Mouse (Mus musculus): ENCODE data around the gene Hp. TPM values are rescaled to one million over a fixed set of nuclear protein-coding genes. Genes with fewer than 3 reads are reported as not detected.
A peak's percentile ranks its signal among the peaks of the same experiment; 100 is the strongest.

Gene Hp
- total and polyA plus RNA-seq, 2 experiments from 2014 or later, result 0.26 to 1.6 TPM

DNA sequence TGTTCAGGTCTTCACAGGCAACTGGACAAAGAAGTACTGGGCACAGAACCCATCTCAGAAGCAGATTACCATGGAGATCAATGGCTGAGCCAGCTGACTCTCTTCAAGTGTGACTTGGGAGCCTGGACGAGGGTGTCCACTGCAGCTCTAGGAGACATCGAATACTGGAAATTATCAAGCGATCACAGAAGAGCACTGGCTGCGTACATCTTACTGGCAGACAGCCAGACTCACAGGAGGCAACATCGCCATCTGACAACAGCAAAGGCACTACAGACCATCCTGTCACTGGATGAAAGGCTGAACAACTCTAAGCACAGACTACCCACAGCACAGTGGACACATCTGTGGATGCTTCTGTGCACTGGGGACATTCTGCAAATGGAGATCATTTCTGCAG, 13.2 kb upstream of the Hp start:
- Histone ChIP-seq H3K9me3 (ENCODE audit: low read length) (no peaks in the 10 kb centered on the region), H3K9ac (replicated peaks; ENCODE audit: low read length, poor library complexity, severe bottlenecking) (no peak overlapping the region), H3K27ac (ENCODE audit: low read depth, low read length) (no peak overlapping the region), H3K4me3 (ENCODE audit: low read depth, low read length) (no peak overlapping the region), H3K36me3 (ENCODE audit: insufficient read depth, low read length) (peaks cover 13% of the 10 kb centered on the region; the same call in 1 of the 2 replicates), H3K4me2 (ENCODE audit: low read depth, low read length, poor library complexity, severe bottlenecking) (no peak overlapping the region), H3K4me1 (ENCODE audit: insufficient read depth, low read length) (no peaks in the 10 kb centered on the region), H3K27me3 (ENCODE audit: insufficient read depth, low read length) (no peaks in the 10 kb centered on the region)
- no peak for TF ChIP-seq CTCF (IDR thresholded peaks at IDR 0.05)
- WGBS, result 87% methylated on average over 5 of the region's 5 CpGs
- DNase-seq (ENCODE audit: low spot score) (peak; percentile 3), ATAC-seq (ENCODE audit: low FRiP score) (no peak)

DNA sequence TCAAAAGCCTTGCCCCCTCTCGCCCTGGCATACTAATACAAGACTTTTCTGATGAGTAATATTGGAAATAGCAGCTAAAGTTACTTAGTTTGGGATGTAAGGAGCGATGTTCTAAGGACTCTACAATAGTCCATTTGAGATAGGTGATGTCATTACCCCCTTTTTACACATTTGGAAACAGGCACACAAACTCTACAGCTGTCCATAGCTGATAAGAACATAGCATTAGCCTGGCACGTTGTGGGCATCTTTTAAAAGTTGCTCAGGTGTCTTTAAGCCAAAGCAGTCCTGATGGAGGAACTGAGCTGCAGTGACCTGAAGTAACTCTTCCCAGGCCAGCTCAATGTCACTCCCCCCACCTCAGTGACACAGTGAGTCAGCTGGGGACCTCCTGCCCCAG, 12.4 kb upstream of the Hp start:
- no peaks in the 10 kb centered on the region for H3K9me3 ChIP-seq (ENCODE audit: low read length)
- no peak for TF ChIP-seq CTCF (IDR thresholded peaks at IDR 0.05)
- no peaks in the 10 kb centered on the region for H3K4me1 ChIP-seq (ENCODE audit: insufficient read depth, low read length)
- H3K27me3 ChIP-seq (ENCODE audit: insufficient read depth, low read length), result no peaks in the 10 kb centered on the region
- H3K4me3 ChIP-seq (ENCODE audit: low read depth, low read length), result no peak overlapping the region
- 88% methylated on average over 3 of the region's 3 CpGs for WGBS
- H3K9ac ChIP-seq (replicated peaks; ENCODE audit: low read length, poor library complexity, severe bottlenecking), result no peak overlapping the region
- H3K4me2 ChIP-seq (ENCODE audit: low read depth, low read length, poor library complexity, severe bottlenecking), result no peak overlapping the region
- ATAC-seq (ENCODE audit: low FRiP score) (no peak), DNase-seq (ENCODE audit: low spot score) (no peak)
- H3K27ac ChIP-seq (ENCODE audit: low read depth, low read length), result no peak overlapping the region
- H3K36me3 ChIP-seq (ENCODE audit: insufficient read depth, low read length), result peaks cover 13% of the 10 kb centered on the region; the same call in 1 of the 2 replicates

DNA sequence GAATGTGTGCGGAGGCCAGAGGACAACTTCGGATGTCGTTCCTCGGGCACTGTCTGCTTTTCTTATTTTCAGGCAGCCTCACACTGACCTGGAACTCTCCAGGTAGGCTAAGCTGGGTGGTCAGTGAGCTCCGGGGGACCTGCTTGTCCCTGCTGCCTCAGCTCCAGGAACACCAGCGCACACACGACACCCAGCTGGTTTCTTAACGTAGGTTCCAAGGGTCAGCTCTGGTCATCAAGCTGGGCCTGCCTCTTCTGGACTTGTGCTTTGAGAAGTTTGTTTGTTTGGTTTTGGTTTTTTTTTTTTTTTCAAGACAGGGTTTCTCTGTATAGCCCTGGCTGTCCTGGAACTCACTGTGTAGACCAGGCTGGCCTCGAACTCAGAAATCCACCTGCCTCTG, 11.9 kb upstream of the Hp start:
- Histone ChIP-seq H3K36me3 (ENCODE audit: insufficient read depth, low read length) (peaks cover 13% of the 10 kb centered on the region; the same call in 1 of the 2 replicates), H3K27ac (ENCODE audit: low read depth, low read length) (no peak overlapping the region), H3K9ac (replicated peaks; ENCODE audit: low read length, poor library complexity, severe bottlenecking) (no peak overlapping the region), H3K27me3 (ENCODE audit: insufficient read depth, low read length) (no peaks in the 10 kb centered on the region), H3K4me3 (ENCODE audit: low read depth, low read length) (no peak overlapping the region), H3K4me1 (ENCODE audit: insufficient read depth, low read length) (no peaks in the 10 kb centered on the region), H3K4me2 (ENCODE audit: low read depth, low read length, poor library complexity, severe bottlenecking) (no peak overlapping the region), H3K9me3 (ENCODE audit: low read length) (no peaks in the 10 kb centered on the region)
- no peak for TF ChIP-seq CTCF (IDR thresholded peaks at IDR 0.05)
- 89% methylated on average over 9 of the region's 9 CpGs for WGBS
- DNase-seq (ENCODE audit: low spot score) (no peak), ATAC-seq (ENCODE audit: low FRiP score) (no peak)

DNA sequence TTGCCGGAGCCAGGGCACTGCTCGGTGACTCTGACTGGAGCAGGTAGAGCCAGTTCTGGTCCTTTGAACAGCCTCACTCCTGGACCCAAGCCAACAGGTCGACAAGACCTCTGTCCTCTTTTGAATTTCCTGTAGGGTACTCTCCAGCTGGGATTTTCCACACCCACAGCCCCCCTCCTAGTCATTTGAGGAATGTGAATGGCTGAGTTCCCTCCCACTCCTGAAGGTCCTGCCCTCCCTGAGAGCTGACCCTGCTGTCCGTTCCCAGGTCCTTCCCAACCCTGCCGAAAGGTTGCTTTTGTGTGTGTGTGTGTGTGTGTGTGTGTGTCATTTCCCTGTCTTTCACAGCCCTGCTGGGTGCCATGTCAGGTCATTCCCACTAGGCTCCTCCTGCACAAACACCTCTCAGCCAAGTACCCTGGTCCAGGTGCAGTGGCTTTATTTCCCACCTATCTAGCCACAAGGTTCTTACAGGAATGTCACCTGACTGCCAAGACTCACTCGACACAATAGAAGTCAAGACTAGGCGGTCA, 8.1 kb upstream of the Hp start:
- ATAC-seq (ENCODE audit: low FRiP score) (no peak), DNase-seq (ENCODE audit: low spot score) (no peak)
- no peak overlapping the region for H3K4me2 ChIP-seq (ENCODE audit: low read depth, low read length, poor library complexity, severe bottlenecking)
- WGBS, result 72% methylated on average over 7 of the region's 7 CpGs
- no peak overlapping the region for H3K9ac ChIP-seq (replicated peaks; ENCODE audit: low read length, poor library complexity, severe bottlenecking)
- no peaks in the 10 kb centered on the region for H3K4me1 ChIP-seq (ENCODE audit: insufficient read depth, low read length)
- H3K36me3 ChIP-seq (ENCODE audit: insufficient read depth, low read length), result 0 out of 2 replicates have a peak, but pooled peaks cover 2% of the 10 kb centered on the region
- no peak overlapping the region for H3K4me3 ChIP-seq (ENCODE audit: low read depth, low read length)
- H3K27me3 ChIP-seq (ENCODE audit: insufficient read depth, low read length), result no peaks in the 10 kb centered on the region
- TF ChIP-seq CTCF (IDR thresholded peaks at IDR 0.05), result no peak
- H3K27ac ChIP-seq (ENCODE audit: low read depth, low read length), result no peak overlapping the region
- H3K9me3 ChIP-seq (ENCODE audit: low read length), result no peaks in the 10 kb centered on the region

DNA sequence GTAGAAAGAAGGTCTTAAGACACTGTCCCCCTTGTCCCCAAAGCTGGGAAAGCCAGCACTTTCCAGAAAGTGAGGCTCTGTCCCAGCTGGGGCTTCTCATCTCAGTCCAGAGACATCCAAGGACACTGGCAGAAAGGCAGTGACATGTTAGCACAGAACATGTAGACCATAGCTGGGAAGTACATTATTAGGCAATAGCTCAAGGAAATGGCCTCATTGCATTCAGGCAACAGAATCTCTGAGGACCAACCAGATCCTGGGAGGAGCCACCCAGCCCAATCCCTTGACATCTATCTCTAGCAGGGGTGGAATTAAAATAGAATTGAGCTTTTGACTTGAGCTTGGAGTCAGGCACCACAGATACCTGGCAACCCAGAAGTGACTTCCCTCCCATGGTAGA, 6.7 kb upstream of the Hp start:
- H3K9me3 ChIP-seq (ENCODE audit: low read length), result no peaks in the 10 kb centered on the region
- no peak for TF ChIP-seq CTCF (IDR thresholded peaks at IDR 0.05)
- no peaks in the 10 kb centered on the region for H3K36me3 ChIP-seq (ENCODE audit: insufficient read depth, low read length)
- no peak overlapping the region for H3K4me2 ChIP-seq (ENCODE audit: low read depth, low read length, poor library complexity, severe bottlenecking)
- H3K27me3 ChIP-seq (ENCODE audit: insufficient read depth, low read length), result no peaks in the 10 kb centered on the region
- no peak overlapping the region for H3K27ac ChIP-seq (ENCODE audit: low read depth, low read length)
- H3K9ac ChIP-seq (replicated peaks; ENCODE audit: low read length, poor library complexity, severe bottlenecking), result no peak overlapping the region
- ATAC-seq (ENCODE audit: low FRiP score) (no peak), DNase-seq (ENCODE audit: low spot score) (no peak)
- no peaks in the 10 kb centered on the region for H3K4me1 ChIP-seq (ENCODE audit: insufficient read depth, low read length)
- H3K4me3 ChIP-seq (ENCODE audit: low read depth, low read length), result no peak overlapping the region

DNA sequence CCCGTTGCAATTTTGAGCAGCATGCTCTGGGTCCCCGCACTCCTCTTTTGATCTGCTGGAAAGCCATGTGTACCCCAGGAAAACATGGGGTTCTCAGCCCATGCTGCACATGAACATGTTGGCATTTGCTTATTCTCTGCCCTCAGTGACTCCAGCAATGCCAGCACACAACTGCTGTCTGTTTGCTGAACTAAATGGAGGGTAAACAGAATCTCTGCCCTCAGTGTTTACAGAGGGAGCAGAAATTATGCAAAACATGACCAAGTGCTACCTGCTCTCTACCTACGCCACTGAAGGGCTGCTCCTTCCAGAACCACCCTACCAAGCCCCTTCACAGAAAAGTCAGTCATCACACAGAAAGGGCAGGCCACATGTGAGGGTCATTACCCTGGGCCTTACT, 5.9 kb upstream of the Hp start:
- no peak overlapping the region for H3K27ac ChIP-seq (ENCODE audit: low read depth, low read length)
- no peak overlapping the region for H3K4me2 ChIP-seq (ENCODE audit: low read depth, low read length, poor library complexity, severe bottlenecking)
- ATAC-seq (ENCODE audit: low FRiP score), result no peak
- no peaks in the 10 kb centered on the region for H3K4me1 ChIP-seq (ENCODE audit: insufficient read depth, low read length)
- no peak overlapping the region for H3K4me3 ChIP-seq (ENCODE audit: low read depth, low read length)
- TF ChIP-seq CTCF (IDR thresholded peaks at IDR 0.05), result no peak
- H3K9me3 ChIP-seq (ENCODE audit: low read length), result no peaks in the 10 kb centered on the region
- no peaks in the 10 kb centered on the region for H3K27me3 ChIP-seq (ENCODE audit: insufficient read depth, low read length)
- WGBS, result 78% methylated on average over 3 of the region's 3 CpGs
- no peak for DNase-seq (ENCODE audit: low spot score)
- no peaks in the 10 kb centered on the region for H3K36me3 ChIP-seq (ENCODE audit: insufficient read depth, low read length)
- H3K9ac ChIP-seq (replicated peaks; ENCODE audit: low read length, poor library complexity, severe bottlenecking), result no peak overlapping the region

Data from midbrain, postnatal 0 days (tissue).